Mouse (Mus musculus) stomach, embryonic 16.5 days (tissue): ENCODE measurements around the gene Heatr5b. TPM values are rescaled to one million over a fixed set of nuclear protein-coding genes. Genes with fewer than 3 reads are reported as not detected.
"Not testable (repeated sequence)": the region's sequence is repeated elsewhere in the genome, so short reads cannot be mapped to it uniquely, and the experiment has no call there.

Experiments
- ATAC-seq: fragments of 200-750 bp; cut with Nextera tagmentation; 2 replicates; pipeline ENCODE4 v1.8.0; 2017; ENCODE audit warnings: moderate number of reproducible peaks, moderate TSS enrichment; ENCODE audit not compliant: insufficient read depth, low FRiP score
- H3K27ac ChIP-seq: fragments of 300-500 bp; sonication (generic); 2 replicates; pipeline ENCODE4 v1.5.1; 2014; ENCODE audit warnings: low read length
- H3K27me3 ChIP-seq: fragments of 300-500 bp; sonication (generic); 2 replicates; pipeline ENCODE4 v1.6.1; 2014; ENCODE audit warnings: low read length, control low read depth, mixed read lengths; ENCODE audit not compliant: control insufficient read depth, insufficient read depth
- H3K36me3 ChIP-seq: fragments of 300-500 bp; sonication (generic); 2 replicates; pipeline ENCODE4 v1.6.1; 2014; ENCODE audit warnings: low read length; ENCODE audit not compliant: control insufficient read depth, insufficient read depth
- H3K4me1 ChIP-seq: fragments of 300-500 bp; sonication (generic); 2 replicates; pipeline ENCODE4 v1.6.1; 2014; ENCODE audit warnings: low read length, control low read depth, mixed read lengths; ENCODE audit not compliant: control insufficient read depth, insufficient read depth
- H3K4me2 ChIP-seq: fragments of 300-500 bp; sonication (generic); 2 replicates; pipeline ENCODE4 v1.6.1; 2014; ENCODE audit warnings: low read depth, low read length, mixed read lengths
- H3K4me3 ChIP-seq: fragments of 300-500 bp; sonication (generic); replicated peaks from 2 replicates; pipeline ENCODE4 v1.5.1; 2014; ENCODE audit warnings: mild to moderate bottlenecking, low read length
- H3K9ac ChIP-seq: fragments of 300-500 bp; sonication (generic); 2 replicates; pipeline ENCODE4 v1.6.1; 2014; ENCODE audit warnings: low read length
- H3K9me3 ChIP-seq: fragments of 300-500 bp; sonication (generic); replicated peaks from 2 replicates; pipeline ENCODE4 v1.6.1; 2016; ENCODE audit warnings: low read length, control low read depth; ENCODE audit not compliant: control insufficient read depth
- WGBS: fragments of 180-500 bp; shearing (Covaris S2); extraction: QIAGEN DNeasy Blood & Tissue Kit; methylation state at CpG from one replicate; pipeline ENCODE4 v1.1.7; 2014; 5-methylcytosine and 5-hydroxymethylcytosine counted together
- polyA plus RNA-seq: library from polyadenylated mRNA; unstranded; fragments of >200 nt; fragmentation: Nextera tagmentation; extraction: Ambion mirVana; gene quantifications from 2 replicates; pipeline ENCODE4 v1.2.1, GENCODE M21; 2015

Gene Heatr5b
- polyA plus RNA-seq, 1 experiment from 2014 or later = 14.0 TPM

GRCm38 (mm10) chr17:78824346-78824745 is 10.8 kb downstream of the Heatr5b start:
- Histone ChIP-seq H3K9me3 (no peaks in the 10 kb centered on the region), H3K9ac (no peak overlapping the region), H3K4me1 (no peaks in the 10 kb centered on the region), H3K27me3 (no peaks in the 10 kb centered on the region), H3K27ac (no peak overlapping the region), H3K4me3 (no peak overlapping the region), H3K4me2 (no peak overlapping the region), H3K36me3 (0 out of 2 replicates have a peak, but pooled peaks cover 2% of the 10 kb centered on the region)
- no peak for ATAC-seq
- 88% methylated on average over 13 of the region's 13 CpGs for WGBS

GRCm38 (mm10) chr17:78809582-78809981 is 25.6 kb downstream of the Heatr5b start:
- Histone ChIP-seq H3K4me2 (no peak overlapping the region), H3K9ac (no peak overlapping the region), H3K4me3 (no peak overlapping the region), H3K27ac (no peak overlapping the region), H3K9me3 (no peaks in the 10 kb centered on the region), H3K27me3 (no peaks in the 10 kb centered on the region), H3K36me3 (peaks cover 8% of the 10 kb centered on the region; the same call in 1 of the 2 replicates), H3K4me1 (no peaks in the 10 kb centered on the region)
- 91% methylated on average over 3 of the region's 3 CpGs for WGBS
- ATAC-seq = no peak

GRCm38 (mm10) chr17:78809019-78809418 is 26.1 kb downstream of the Heatr5b start:
- no peak overlapping the region for H3K27ac ChIP-seq
- no peak overlapping the region for H3K4me3 ChIP-seq
- no peaks in the 10 kb centered on the region for H3K9me3 ChIP-seq
- no peaks in the 10 kb centered on the region for H3K27me3 ChIP-seq
- H3K9ac ChIP-seq = no peak overlapping the region
- H3K4me1 ChIP-seq = no peaks in the 10 kb centered on the region
- no peak overlapping the region for H3K4me2 ChIP-seq
- ATAC-seq = no peak
- peaks cover 8% of the 10 kb centered on the region; the same call in 1 of the 2 replicates for H3K36me3 ChIP-seq

GRCm38 (mm10) chr17:78797222-78797621 is 37.9 kb downstream of the Heatr5b start:
- Histone ChIP-seq H3K27me3 (no peaks in the 10 kb centered on the region), H3K4me1 (no peaks in the 10 kb centered on the region), H3K4me2 (no peak overlapping the region), H3K9me3 (no peaks in the 10 kb centered on the region), H3K4me3 (no peak overlapping the region), H3K36me3 (0 out of 2 replicates have a peak, but pooled peaks cover 4% of the 10 kb centered on the region), H3K27ac (no peak overlapping the region), H3K9ac (no peak overlapping the region)
- no peak for ATAC-seq
- WGBS = 98% methylated on average over 1 of the region's 1 CpGs

GRCm38 (mm10) chr17:78794390-78794789 is 40.8 kb downstream of the Heatr5b start:
- no peaks in the 10 kb centered on the region for H3K27me3 ChIP-seq
- no peak overlapping the region for H3K27ac ChIP-seq
- H3K4me3 ChIP-seq = no peak overlapping the region
- WGBS = 72% methylated on average over 5 of the region's 5 CpGs
- H3K9ac ChIP-seq = no peak overlapping the region
- no peaks in the 10 kb centered on the region for H3K9me3 ChIP-seq
- H3K4me1 ChIP-seq = no peaks in the 10 kb centered on the region
- no peak overlapping the region for H3K4me2 ChIP-seq
- ATAC-seq = no peak
- 0 out of 2 replicates have a peak, but pooled peaks cover 4% of the 10 kb centered on the region for H3K36me3 ChIP-seq

- H3K4me2 ChIP-seq = no peak overlapping the region
- 0 out of 2 replicates have a peak, but pooled peaks cover 4% of the 10 kb centered on the region for H3K36me3 ChIP-seq
- no peak for ATAC-seq
- H3K4me3 ChIP-seq = no peak overlapping the region
- WGBS = 88% methylated on average over 3 of the region's 3 CpGs
- no peak overlapping the region for H3K27ac ChIP-seq
- H3K4me1 ChIP-seq = no peaks in the 10 kb centered on the region
- H3K9ac ChIP-seq = no peak overlapping the region
- H3K9me3 ChIP-seq = no peaks in the 10 kb centered on the region
- no peaks in the 10 kb centered on the region for H3K27me3 ChIP-seq
Measured at GRCm38 (mm10) chr17:78792122-78792521, 43.0 kb downstream of the Heatr5b start.

- no peaks in the 10 kb centered on the region for H3K27me3 ChIP-seq
- H3K27ac ChIP-seq = no peak overlapping the region
- H3K9me3 ChIP-seq = no peaks in the 10 kb centered on the region
- H3K4me3 ChIP-seq = no peak overlapping the region
- H3K36me3 ChIP-seq = 0 out of 2 replicates have a peak, but pooled peaks cover 4% of the 10 kb centered on the region
- no peak for ATAC-seq
- H3K4me1 ChIP-seq = no peaks in the 10 kb centered on the region
- WGBS = 90% methylated on average over 3 of the region's 3 CpGs
- no peak overlapping the region for H3K9ac ChIP-seq
- no peak overlapping the region for H3K4me2 ChIP-seq
Measured at GRCm38 (mm10) chr17:78791690-78792070, 43.5 kb downstream of the Heatr5b start.

GRCm38 (mm10) chr17:78791068-78791689 is 44.0 kb downstream of the Heatr5b start:
- 80% methylated on average over 7 of the region's 7 CpGs for WGBS
- H3K4me2 ChIP-seq = no peak overlapping the region
- ATAC-seq = no peak
- no peaks in the 10 kb centered on the region for H3K9me3 ChIP-seq
- 0 out of 2 replicates have a peak, but pooled peaks cover 4% of the 10 kb centered on the region for H3K36me3 ChIP-seq
- no peak overlapping the region for H3K4me3 ChIP-seq
- no peak overlapping the region for H3K9ac ChIP-seq
- H3K4me1 ChIP-seq = no peaks in the 10 kb centered on the region
- H3K27me3 ChIP-seq = no peaks in the 10 kb centered on the region
- no peak overlapping the region for H3K27ac ChIP-seq

GRCm38 (mm10) chr17:78788273-78788672 is 46.9 kb downstream of the Heatr5b start:
- H3K27ac ChIP-seq, H3K9me3 ChIP-seq, H3K4me1 ChIP-seq, H3K9ac ChIP-seq, H3K4me2 ChIP-seq, ATAC-seq, H3K27me3 ChIP-seq, H3K36me3 ChIP-seq, H3K4me3 ChIP-seq: not testable (repeated sequence)
- WGBS = 76% methylated on average over 3 of the region's 3 CpGs
